Mouse (Mus musculus) hindbrain, embryonic 11.5 days (tissue): ENCODE data around the gene Ren1. TPM values are rescaled to one million over a fixed set of nuclear protein-coding genes. Genes with fewer than 3 reads are reported as not detected.

Experiments
- ATAC-seq: fragments of 200-750 bp; cut with Nextera tagmentation; 2 replicates; pipeline ENCODE4 v1.8.0; 2017; ENCODE audit warnings: mild to moderate bottlenecking, moderate TSS enrichment, moderate library complexity; ENCODE audit not compliant: low FRiP score
- DNase-seq: peaks from one replicate; pipeline ENCODE4 v3.0.0-alpha.2; 2015; ENCODE audit warnings: low spot score
- H3K27ac ChIP-seq: fragments of 300-500 bp; sonication (generic); 2 replicates; pipeline ENCODE4 v1.5.1; 2014; ENCODE audit warnings: mild to moderate bottlenecking, low read depth, low read length
- H3K27me3 ChIP-seq: fragments of 300-500 bp; sonication (generic); 2 replicates; pipeline ENCODE4 v1.6.1; 2014; ENCODE audit warnings: mild to moderate bottlenecking, low read length, moderate library complexity, mixed read lengths; ENCODE audit not compliant: control insufficient read depth, insufficient read depth
- H3K36me3 ChIP-seq: fragments of 300-500 bp; sonication (generic); 2 replicates; pipeline ENCODE4 v1.6.1; 2014; ENCODE audit warnings: mild to moderate bottlenecking, low read length, moderate library complexity, mixed read lengths; ENCODE audit not compliant: control insufficient read depth, insufficient read depth
- H3K4me1 ChIP-seq: fragments of 300-500 bp; sonication (generic); replicated peaks from 2 replicates; pipeline ENCODE4 v1.6.1; 2014; ENCODE audit warnings: low read length, mixed read lengths; ENCODE audit not compliant: control insufficient read depth, insufficient read depth
- H3K4me2 ChIP-seq: fragments of 300-500 bp; sonication (generic); replicated peaks from 2 replicates; pipeline ENCODE4 v1.6.1; 2014; ENCODE audit warnings: mild to moderate bottlenecking, low read depth, low read length
- H3K4me3 ChIP-seq: fragments of 300-500 bp; sonication (generic); 2 replicates; pipeline ENCODE4 v1.5.1; 2014; ENCODE audit warnings: low read depth, low read length
- H3K9ac ChIP-seq: fragments of 300-500 bp; sonication (generic); 2 replicates; pipeline ENCODE4 v1.6.1; 2014; ENCODE audit warnings: low read depth, low read length
- H3K9me3 ChIP-seq: fragments of 300-500 bp; sonication (generic); 2 replicates; pipeline ENCODE4 v1.6.1; 2016; ENCODE audit warnings: low read length; ENCODE audit not compliant: control insufficient read depth
- WGBS: fragments of 180-500 bp; shearing (Covaris S2); extraction: QIAGEN DNeasy Blood & Tissue Kit; methylation state at CpG from one replicate; pipeline ENCODE4 v1.1.7; 2014; 5-methylcytosine and 5-hydroxymethylcytosine counted together
- polyA plus RNA-seq: library from polyadenylated mRNA; unstranded; fragments of >200 nt; fragmentation: Nextera tagmentation; extraction: Ambion mirVana; gene quantifications from 2 replicates; pipeline ENCODE4 v1.2.1, GENCODE M21; 2014

Ren1 gene
- polyA plus RNA-seq, 1 experiment from 2014 or later, result 1.2 TPM

DNA sequence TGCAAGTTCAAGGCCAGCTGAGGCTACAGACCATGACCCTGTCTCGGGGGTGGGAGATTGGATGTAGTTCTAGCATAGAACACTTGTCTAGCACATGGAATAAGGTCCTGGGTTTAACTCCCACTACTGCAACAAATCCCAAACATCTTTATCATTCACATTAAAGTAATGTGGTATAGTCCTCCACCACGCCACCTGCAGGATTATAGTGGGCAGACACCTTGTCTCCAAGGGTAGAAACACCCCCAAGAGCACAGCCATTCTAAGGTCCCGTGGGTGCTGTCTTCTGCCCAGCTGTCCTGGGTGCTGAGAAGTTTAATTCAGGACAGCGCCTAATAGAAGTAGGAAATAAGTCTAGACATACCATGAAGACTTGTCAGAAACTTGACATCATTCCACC is 33.7 kb upstream of the Ren1 start:
- WGBS, result 81% methylated on average over 4 of the region's 4 CpGs
- Histone ChIP-seq H3K4me3 (no peak overlapping the region), H3K9ac (no peak overlapping the region), H3K36me3 (no peaks in the 10 kb centered on the region), H3K4me1 (no peaks in the 10 kb centered on the region), H3K9me3 (no peaks in the 10 kb centered on the region), H3K4me2 (no peak overlapping the region), H3K27ac (no peak overlapping the region), H3K27me3 (no peaks in the 10 kb centered on the region)
- ATAC-seq, result no peak
- DNase-seq, result no peak

DNA sequence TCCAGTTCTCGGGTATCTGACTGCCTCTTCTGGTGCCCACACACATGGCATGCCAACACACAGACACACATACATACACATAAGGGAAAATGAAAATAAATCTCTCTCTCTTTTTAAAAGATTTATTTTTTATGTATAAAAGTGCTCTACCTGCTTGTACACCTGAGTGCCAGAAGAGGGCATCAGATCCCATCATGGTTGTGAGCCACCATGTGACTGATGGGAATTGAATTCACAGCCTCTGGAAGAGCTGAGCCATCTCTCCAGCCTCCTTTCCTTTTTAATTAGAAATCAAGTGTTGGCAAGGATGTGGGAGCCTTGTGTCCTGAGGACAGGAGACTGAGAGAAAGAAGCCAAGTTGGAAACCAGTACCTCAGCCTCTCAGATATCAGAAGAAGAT is 33.2 kb upstream of the Ren1 start:
- ATAC-seq (no peak), DNase-seq (no peak)
- no peaks in the 10 kb centered on the region for H3K4me1 ChIP-seq
- WGBS, result 83% methylated on average over 1 of the region's 1 CpGs
- H3K27ac ChIP-seq, result no peak overlapping the region
- no peak overlapping the region for H3K4me3 ChIP-seq
- no peaks in the 10 kb centered on the region for H3K9me3 ChIP-seq
- no peaks in the 10 kb centered on the region for H3K36me3 ChIP-seq
- H3K4me2 ChIP-seq, result no peak overlapping the region
- no peak overlapping the region for H3K9ac ChIP-seq
- no peaks in the 10 kb centered on the region for H3K27me3 ChIP-seq

DNA sequence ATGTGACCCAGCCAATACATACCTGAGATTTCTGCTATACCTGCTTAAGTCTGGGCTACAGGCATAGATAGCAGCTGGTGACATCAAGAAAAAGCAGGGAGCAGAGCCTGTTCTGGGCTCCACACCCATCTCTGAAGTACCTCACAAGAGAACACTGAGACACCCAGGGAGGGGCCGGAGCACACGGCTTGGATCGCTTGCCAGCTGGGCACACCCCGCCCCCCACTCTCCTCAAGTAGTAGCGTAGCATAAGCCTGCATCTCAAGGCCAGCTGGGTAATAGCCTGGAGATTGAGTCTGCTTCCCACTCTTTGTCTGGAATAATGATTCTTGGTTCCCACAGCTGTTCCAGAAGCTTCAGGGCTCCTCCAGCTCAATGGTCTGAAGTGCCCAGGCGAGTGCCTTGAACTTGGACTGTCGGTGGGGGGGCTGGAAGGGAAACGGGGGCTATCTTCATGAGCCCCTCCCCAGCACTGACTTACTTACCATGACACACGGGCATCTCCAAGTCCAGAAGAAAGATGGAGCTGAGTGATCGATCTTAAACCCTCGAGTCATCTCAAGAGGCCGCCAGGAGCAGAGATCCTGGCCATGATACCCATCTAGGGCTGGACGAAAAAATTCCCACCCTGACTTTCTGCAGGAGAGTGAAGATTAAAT is 28.9 kb upstream of the Ren1 start, which contains the start of gene Kiss1:
Kiss1 (plus strand) TSS at position 609 of the 659 bp plus-strand sequence.
- DNase-seq (no peak), ATAC-seq (no peak)
- no peaks in the 10 kb centered on the region for H3K9me3 ChIP-seq
- H3K4me3 ChIP-seq, result no peak within 1 kb of the TSS
- H3K4me1 ChIP-seq, result no peaks in the 10 kb centered on the region
- no peak within 1 kb of the TSS for H3K27ac ChIP-seq
- no peak within 1 kb of the TSS for H3K4me2 ChIP-seq
- H3K27me3 ChIP-seq, result no peaks in the 10 kb centered on the region
- H3K9ac ChIP-seq, result no peak within 1 kb of the TSS
- H3K36me3 ChIP-seq, result no peaks in the 10 kb centered on the region
- 89% methylated on average over 13 of the region's 13 CpGs for WGBS

DNA sequence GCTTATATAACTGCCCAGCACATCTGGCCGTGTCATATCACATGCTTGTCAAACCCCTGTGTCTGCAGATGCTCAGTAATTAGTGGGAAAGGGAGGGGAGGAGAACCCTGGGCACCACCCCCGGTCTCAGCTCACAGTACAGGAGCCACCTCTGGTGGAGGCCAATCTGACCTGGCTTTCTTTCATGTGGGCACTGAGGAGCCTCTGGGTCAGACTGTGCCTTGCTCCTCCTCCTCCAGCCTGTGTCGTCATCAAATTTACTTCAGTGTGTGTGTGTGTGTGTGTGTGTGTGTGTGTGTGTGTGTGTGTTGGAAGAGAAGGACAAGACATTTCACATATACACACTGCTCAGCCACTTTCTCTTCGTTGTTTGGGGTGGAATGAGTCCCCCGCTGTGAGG is 27.0 kb upstream of the Ren1 start:
- no peaks in the 10 kb centered on the region for H3K4me1 ChIP-seq
- ATAC-seq (no peak), DNase-seq (no peak)
- H3K9ac ChIP-seq, result no peak overlapping the region
- no peak overlapping the region for H3K27ac ChIP-seq
- H3K4me2 ChIP-seq, result no peak overlapping the region
- no peaks in the 10 kb centered on the region for H3K36me3 ChIP-seq
- 46% methylated on average over 5 of the region's 5 CpGs for WGBS
- H3K4me3 ChIP-seq, result no peak overlapping the region
- no peaks in the 10 kb centered on the region for H3K27me3 ChIP-seq
- no peaks in the 10 kb centered on the region for H3K9me3 ChIP-seq

DNA sequence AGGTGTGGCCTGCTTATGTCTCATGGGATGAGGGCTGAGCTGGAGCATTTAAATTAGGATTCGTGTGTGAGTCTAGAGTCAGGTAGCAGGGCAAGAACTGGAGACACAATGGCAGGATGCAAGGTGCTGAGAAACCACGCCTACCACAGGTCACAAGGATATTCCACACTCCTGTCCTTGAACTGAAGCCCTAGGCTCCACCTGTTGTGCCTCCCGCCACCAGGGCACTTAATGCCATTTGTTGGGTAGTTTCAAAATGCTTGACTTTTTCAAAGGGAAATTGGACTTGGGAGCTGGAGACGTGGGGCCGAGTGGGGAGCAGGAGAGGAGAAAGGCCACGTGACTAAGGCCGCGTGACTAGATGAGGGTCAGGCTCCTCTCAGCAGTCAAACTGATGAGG is 24.4 kb upstream of the Ren1 start:
- H3K4me3 ChIP-seq, result no peak overlapping the region
- WGBS, result 84% methylated on average over 8 of the region's 8 CpGs
- no peak overlapping the region for H3K4me2 ChIP-seq
- ATAC-seq (no peak), DNase-seq (no peak)
- H3K9me3 ChIP-seq, result no peaks in the 10 kb centered on the region
- H3K27me3 ChIP-seq, result peaks cover 2% of the 10 kb centered on the region
- no peaks in the 10 kb centered on the region for H3K36me3 ChIP-seq
- H3K27ac ChIP-seq, result no peak overlapping the region
- 0 out of 2 replicates have a peak, but pooled peaks cover 2% of the 10 kb centered on the region for H3K4me1 ChIP-seq
- no peak overlapping the region for H3K9ac ChIP-seq

DNA sequence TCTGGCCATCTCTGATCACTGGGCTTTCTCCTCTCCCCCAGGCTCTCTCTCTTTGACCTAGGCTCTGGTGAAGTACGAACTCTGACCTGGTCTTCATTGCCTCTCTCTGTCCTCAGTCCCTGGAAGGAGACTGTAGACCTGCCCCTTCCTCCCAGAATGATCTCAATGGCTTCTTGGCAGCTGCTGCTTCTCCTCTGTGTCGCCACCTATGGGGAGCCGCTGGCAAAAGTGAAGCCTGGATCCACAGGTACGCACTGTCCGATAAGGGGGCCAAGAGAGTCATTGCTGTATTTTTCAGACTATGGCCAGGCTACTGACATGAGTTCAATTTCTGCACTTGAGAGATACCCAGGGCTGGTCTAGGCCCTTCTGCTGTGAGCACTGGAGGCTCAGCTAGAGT is 23.2 kb upstream of the Ren1 start:
- Histone ChIP-seq H3K9ac (no peak overlapping the region), H3K9me3 (no peaks in the 10 kb centered on the region), H3K36me3 (no peaks in the 10 kb centered on the region), H3K27ac (no peak overlapping the region), H3K27me3 (peaks cover 2% of the 10 kb centered on the region), H3K4me1 (0 out of 2 replicates have a peak, but pooled peaks cover 2% of the 10 kb centered on the region), H3K4me3 (no peak overlapping the region), H3K4me2 (no peak overlapping the region)
- WGBS, result 54% methylated on average over 5 of the region's 5 CpGs
- no peak for ATAC-seq
- no peak for DNase-seq

DNA sequence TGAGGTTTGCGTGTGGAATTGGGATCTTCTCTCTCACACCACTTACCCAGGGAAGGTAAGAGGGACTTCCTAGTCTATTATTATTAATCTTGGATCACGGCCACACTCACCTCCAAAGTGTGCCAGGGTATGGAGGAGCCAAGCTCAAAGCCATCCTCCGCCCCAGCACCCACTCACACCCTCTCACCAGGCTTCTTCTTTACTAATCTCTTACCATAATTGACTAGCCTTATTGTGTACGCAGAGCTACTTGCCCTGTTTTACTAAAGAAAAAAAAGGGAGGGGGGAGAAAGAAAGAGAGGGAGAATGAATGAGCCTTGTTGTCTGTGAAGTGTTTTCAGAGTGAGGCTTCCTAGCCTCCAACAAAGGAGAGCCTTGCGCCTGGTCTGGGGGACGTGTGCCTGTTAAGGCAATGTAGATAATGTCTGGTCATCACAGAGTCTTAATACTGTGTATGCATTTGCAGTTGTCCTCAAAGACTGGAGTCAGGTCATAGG is 22.0 kb upstream of the Ren1 start:
- no peaks in the 10 kb centered on the region for H3K9me3 ChIP-seq
- peaks cover 2% of the 10 kb centered on the region for H3K27me3 ChIP-seq
- no peak overlapping the region for H3K4me3 ChIP-seq
- no peak overlapping the region for H3K9ac ChIP-seq
- DNase-seq, result no peak
- H3K4me2 ChIP-seq, result no peak overlapping the region
- no peak for ATAC-seq
- H3K4me1 ChIP-seq, result 0 out of 2 replicates have a peak, but pooled peaks cover 2% of the 10 kb centered on the region
- no peaks in the 10 kb centered on the region for H3K36me3 ChIP-seq
- no peak overlapping the region for H3K27ac ChIP-seq
- 58% methylated on average over 6 of the region's 6 CpGs for WGBS

DNA sequence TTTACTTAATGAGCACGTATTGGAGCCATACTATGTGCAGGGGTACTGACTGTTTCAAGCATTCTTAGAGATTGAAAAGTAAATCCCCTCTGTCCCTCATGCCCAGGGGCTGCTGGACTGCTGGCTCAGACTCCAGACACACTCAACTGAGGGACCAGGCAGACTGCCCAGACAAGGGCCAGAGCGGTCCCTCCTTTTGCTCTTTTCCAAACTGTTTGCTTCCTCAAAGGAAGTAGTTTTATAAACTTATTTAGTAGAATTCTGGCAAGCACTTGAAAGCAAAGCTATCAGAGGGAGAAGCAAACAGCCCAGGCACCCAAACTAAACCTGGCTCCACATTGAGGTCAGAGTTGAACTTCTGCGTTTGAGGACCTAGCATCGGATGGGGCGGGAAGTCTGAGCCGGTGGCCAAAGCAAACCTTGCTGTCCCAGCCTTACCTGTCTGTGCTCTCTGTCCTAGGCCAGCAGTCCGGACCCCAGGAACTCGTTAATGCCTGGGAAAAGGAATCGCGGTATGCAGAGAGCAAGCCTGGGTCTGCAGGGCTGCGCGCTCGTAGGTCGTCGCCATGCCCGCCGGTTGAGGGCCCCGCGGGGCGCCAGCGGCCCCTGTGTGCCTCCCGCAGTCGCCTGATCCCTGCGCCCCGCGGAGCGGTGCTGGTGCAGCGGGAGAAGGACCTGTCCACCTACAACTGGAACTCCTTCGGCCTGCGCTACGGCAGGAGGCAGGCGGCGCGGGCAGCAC is 21.2 kb upstream of the Ren1 start:
- ATAC-seq, result no peak

More for the DNA sequence above, 21.2 kb upstream of the Ren1 start:
- no peaks in the 10 kb centered on the region for H3K36me3 ChIP-seq
- H3K4me2 ChIP-seq, result peak overlapping the region; percentile 50
- H3K9ac ChIP-seq, result peak overlapping the region; percentile 29; the same call in 1 of the 2 replicates
- 0 out of 2 replicates have a peak, but pooled peaks cover 2% of the 10 kb centered on the region for H3K4me1 ChIP-seq
- peak overlapping the region; percentile 17 for H3K4me3 ChIP-seq
- peak; percentile 41 for DNase-seq
- H3K27ac ChIP-seq, result no peak overlapping the region
- H3K9me3 ChIP-seq, result no peaks in the 10 kb centered on the region
- WGBS, result 7% methylated on average over 34 of the region's 34 CpGs
- H3K27me3 ChIP-seq, result peaks cover 2% of the 10 kb centered on the region
